24 mouse cellular contexts compared by ENCODE assay signal in the genomic region with DNA sequence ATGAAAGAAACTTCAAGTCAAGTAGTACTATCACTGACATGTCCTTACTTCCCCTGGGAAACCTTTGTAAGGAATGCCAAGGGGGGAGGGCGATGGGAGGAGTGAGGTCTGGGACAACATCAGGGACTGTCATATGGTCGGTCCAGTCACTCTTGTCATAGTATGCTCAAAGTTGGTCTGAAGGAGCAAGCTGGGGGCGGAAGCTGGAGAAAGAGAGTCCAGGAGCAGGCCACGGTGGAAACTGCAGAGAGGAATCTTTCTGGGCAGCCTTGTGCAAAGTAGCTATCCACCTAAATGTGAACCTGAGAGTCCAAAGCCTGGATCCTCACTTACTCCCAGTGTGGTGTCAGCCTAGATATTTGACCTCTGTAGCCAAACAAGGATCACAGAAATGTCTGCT.
DNase-seq lines count a peak whose midpoint lies in the region; ATAC-seq lines count a peak whose summit lies in the region.
"Had no signal": no experiment of that assay in that cellular context is flagged by ENCODE, and none has a peak within 500 bp of the region (broad histone marks: within the 10 kb centered on the region; RNA-seq: fewer than 3 reads in every experiment).

No protein-coding gene starts in this region.

- intact Hi-C loops in heart, postnatal 10 days (cut with DNase I), result no loop called here

- no peaks in the 10 kb centered on the region for H3K9me3 ChIP-seq in liver, embryonic 15.5 days (replicated peaks)
- H3K9me3 ChIP-seq in liver, embryonic 11.5 days (ENCODE audit: control insufficient read depth, low read length), result no peaks in the 10 kb centered on the region
- H3K9me3 ChIP-seq: embryonic facial prominence, embryonic 10.5 days; embryonic facial prominence, embryonic 12.5 days; forebrain, embryonic 13.5 days; forebrain, embryonic 15.5 days; G1E had no signal

- no peaks in the 10 kb centered on the region for H3K27me3 ChIP-seq in liver, embryonic 15.5 days
- no peaks in the 10 kb centered on the region for H3K27me3 ChIP-seq in liver, embryonic 11.5 days (replicated peaks; ENCODE audit: control insufficient read depth, insufficient read depth, low read length)
- H3K27me3 ChIP-seq: CH12.LX; embryonic facial prominence, embryonic 12.5 days; forebrain, embryonic 13.5 days; forebrain, embryonic 15.5 days; Patski had no signal

- H3K36me3 ChIP-seq in liver, embryonic 15.5 days (replicated peaks), result no peaks in the 10 kb centered on the region
- no peaks in the 10 kb centered on the region for H3K36me3 ChIP-seq in liver, embryonic 11.5 days (ENCODE audit: control insufficient read depth, insufficient read depth, low read length)
- H3K36me3 ChIP-seq: embryonic facial prominence, embryonic 10.5 days; embryonic facial prominence, embryonic 12.5 days; forebrain, embryonic 15.5 days; G1E had no signal

- 0 out of 2 replicates have a peak overlapping the region, but pooled peaks have one; percentile 25 for H3K27ac ChIP-seq in liver, embryonic 15.5 days (replicated peaks)
- no peak overlapping the region for H3K27ac ChIP-seq in liver, embryonic 11.5 days (ENCODE audit: low read depth, low read length)
- H3K27ac ChIP-seq: embryonic facial prominence, embryonic 10.5 days; embryonic facial prominence, embryonic 12.5 days; forebrain, embryonic 13.5 days; forebrain, embryonic 15.5 days had no signal

- ATAC-seq in liver, embryonic 15.5 days (ENCODE audit: insufficient read depth), result no peak
- no peak for ATAC-seq in liver, embryonic 11.5 days (replicated peaks; ENCODE audit: low FRiP score)
- ATAC-seq: activated CD4-positive, CD25-positive, alpha-beta regulatory T cell, adult 4 months; CD4-positive, CD25-positive, alpha-beta regulatory T cell, adult 4 months; forebrain, embryonic 13.5 days; forebrain, embryonic 15.5 days; forebrain, postnatal 0 days; Patski had no signal

- WGBS in liver, embryonic 15.5 days (ENCODE audit: insufficient replicate concordance), result 58% methylated on average over 4 of the region's 4 CpGs
- 84% methylated on average over 4 of the region's 4 CpGs for WGBS in liver, embryonic 11.5 days

- H3K9ac ChIP-seq in liver, embryonic 15.5 days, result no peak overlapping the region
- H3K9ac ChIP-seq in liver, embryonic 11.5 days (ENCODE audit: low read depth, low read length), result no peak overlapping the region
- H3K9ac ChIP-seq: embryonic facial prominence, embryonic 12.5 days; forebrain, embryonic 13.5 days; forebrain, embryonic 15.5 days; forebrain, postnatal 0 days had no signal

- DNase-seq in cerebellum, adult 11-12 months, result peak; percentile 23
- no peak for DNase-seq in cerebellum, postnatal 25 days
- DNase-seq in heart, adult 11 months, result peak; percentile 70
- no peak for DNase-seq in heart, postnatal 10 days
- no peak for DNase-seq in liver, embryonic 11.5 days (ENCODE audit: low spot score)
- DNase-seq in c-Kit-negative CD71-positive TER-119-positive erythroid progenitor cells, embryonic 14.5 days (ENCODE audit: low read depth, low spot score), result peak; percentile 4
- DNase-seq in frontal cortex, postnatal 10 days (ENCODE audit: low spot score in 2 of 2), result no peak
- DNase-seq: adrenal gland, adult 8-10 months; adrenal gland, postnatal 14 days; B cell, adult 2 months; cerebellum, adult 8-10 months; cerebellum, adult 9-11 months; cerebellum, postnatal 14 days; forebrain, postnatal 0 days had no signal

- no peak overlapping the region for H3K4me2 ChIP-seq in liver, embryonic 15.5 days
- H3K4me2 ChIP-seq in liver, embryonic 11.5 days, result no peak overlapping the region
- H3K4me2 ChIP-seq: embryonic facial prominence, embryonic 12.5 days; forebrain, embryonic 13.5 days; forebrain, embryonic 15.5 days had no signal

- peaks cover 17% of the 10 kb centered on the region for H3K4me1 ChIP-seq in liver, embryonic 15.5 days (replicated peaks)
- no peaks in the 10 kb centered on the region for H3K4me1 ChIP-seq in liver, embryonic 11.5 days (replicated peaks; ENCODE audit: control insufficient read depth, insufficient read depth, low read length)
- H3K4me1 ChIP-seq: embryonic facial prominence, embryonic 12.5 days had no signal

- H3K4me3 ChIP-seq in liver, embryonic 15.5 days (replicated peaks), result no peak overlapping the region
- H3K4me3 ChIP-seq in liver, embryonic 11.5 days (ENCODE audit: low read depth, low read length), result no peak overlapping the region
- H3K4me3 ChIP-seq: embryonic facial prominence, embryonic 10.5 days; embryonic facial prominence, embryonic 12.5 days; forebrain, embryonic 13.5 days; forebrain, embryonic 15.5 days had no signal

Comparison
In these comparisons a context has a peak if more than half of its experiments do, and no peak if none do; other contexts are left out.
1. DNase-seq: peak in cerebellum, adult 11-12 months (single experiment), heart, adult 11 months (single experiment) and c-Kit-negative CD71-positive TER-119-positive erythroid progenitor cells, embryonic 14.5 days (single experiment); none in cerebellum, postnatal 25 days (0 of 2), heart, postnatal 10 days (0 of 2), liver, embryonic 11.5 days (single experiment) and frontal cortex, postnatal 10 days (0 of 2).